ENCODE assay signal across 1 mouse cellular context in genomic region chr1:190383256-190383838, GRCm38 (mm10).
TF ChIP-seq lines count a peak whose summit lies in the region.

No protein-coding gene starts in this region.

TF ChIP-seq in CH12.LX, 34 proteins besides CTCF, POLR2A, EP300 and RAD21 (continued from another document):
- no peak for TF ChIP-seq JUND (conservative IDR thresholded peaks at IDR 0.05; ENCODE audit: low read depth, low read length)
- TF ChIP-seq IRF4 (IDR thresholded peaks at IDR 0.05; ENCODE audit: low read depth, low read length), result peak; percentile 72
- TF ChIP-seq BHLHE40 (IDR thresholded peaks at IDR 0.05; ENCODE audit: low read depth, low read length), result peak; percentile 85
- no peak for TF ChIP-seq MXI1 (IDR thresholded peaks at IDR 0.05; ENCODE audit: low read depth, low read length)
- TF ChIP-seq CHD2 (IDR thresholded peaks at IDR 0.05; ENCODE audit: low read length), result 0 out of 2 replicates have a peak, but pooled peaks have one; percentile 18
- peak; percentile 82 for TF ChIP-seq USF2 (conservative IDR thresholded peaks at IDR 0.05; ENCODE audit: low read depth, low read length)
- no peak for TF ChIP-seq ELF1 (IDR thresholded peaks at IDR 0.05; ENCODE audit: low read depth, low read length)
- TF ChIP-seq POLR2AphosphoS2 (IDR thresholded peaks at IDR 0.05; ENCODE audit: low read depth, low read length), result no peak
- TF ChIP-seq MEF2A (IDR thresholded peaks at IDR 0.05; ENCODE audit: borderline replicate concordance, low read depth, low read length), result no peak
- no peak for TF ChIP-seq ZNF384 (IDR thresholded peaks at IDR 0.05; ENCODE audit: low read depth, low read length)
- peak; percentile 47; the same call in 1 of the 2 replicates for TF ChIP-seq TCF12 (IDR thresholded peaks at IDR 0.05; ENCODE audit: low read depth, low read length)
